Mouse (Mus musculus) lung, embryonic 16.5 days (tissue): ENCODE measurements at regions not wholly inside any gene's neighbourhood (a gene's known extent, or its start where the extent isn't known, plus 50 kb on each side); places are given as distances from the start of the nearest gene placed in this dataset.

Experiments
- ATAC-seq: fragments of 200-750 bp; cut with Nextera tagmentation; 2 replicates; pipeline ENCODE4 v1.8.0; 2017; ENCODE audit warnings: low read depth, mild to moderate bottlenecking, moderate library complexity
- H3K27ac ChIP-seq: fragments of 300-500 bp; sonication (generic); 2 replicates; pipeline ENCODE4 v1.5.1; 2014; ENCODE audit warnings: mild to moderate bottlenecking, control low read depth, low read length
- H3K27me3 ChIP-seq: fragments of 300-500 bp; sonication (generic); 2 replicates; pipeline ENCODE4 v1.6.1; 2014; ENCODE audit warnings: low read depth, low read length, mixed read lengths; ENCODE audit not compliant: control insufficient read depth, insufficient read depth
- H3K36me3 ChIP-seq: fragments of 300-500 bp; sonication (generic); 2 replicates; pipeline ENCODE4 v1.6.1; 2014; ENCODE audit warnings: low read length; ENCODE audit not compliant: control insufficient read depth, insufficient read depth
- H3K4me1 ChIP-seq: fragments of 300-500 bp; sonication (generic); replicated peaks from 2 replicates; pipeline ENCODE4 v1.6.1; 2014; ENCODE audit warnings: low read length, mixed read lengths; ENCODE audit not compliant: control insufficient read depth, insufficient read depth
- H3K4me2 ChIP-seq: fragments of 300-500 bp; sonication (generic); 2 replicates; pipeline ENCODE4 v1.6.1; 2014; ENCODE audit warnings: low read depth, low read length, control low read depth
- H3K4me3 ChIP-seq: fragments of 300-500 bp; sonication (generic); 2 replicates; pipeline ENCODE4 v1.5.1; 2014; ENCODE audit warnings: mild to moderate bottlenecking, low read length, control low read depth
- H3K9ac ChIP-seq: fragments of 300-500 bp; sonication (generic); 2 replicates; pipeline ENCODE4 v1.6.1; 2014; ENCODE audit warnings: low read length, control low read depth
- H3K9me3 ChIP-seq: fragments of 300-500 bp; sonication (generic); 2 replicates; pipeline ENCODE4 v1.6.1; 2016; ENCODE audit warnings: low read length; ENCODE audit not compliant: control insufficient read depth
- WGBS: fragments of 180-500 bp; shearing (Covaris S2); extraction: QIAGEN DNeasy Blood & Tissue Kit; methylation state at CpG from one replicate; pipeline ENCODE4 v1.1.7; 2014; 5-methylcytosine and 5-hydroxymethylcytosine counted together

DNA sequence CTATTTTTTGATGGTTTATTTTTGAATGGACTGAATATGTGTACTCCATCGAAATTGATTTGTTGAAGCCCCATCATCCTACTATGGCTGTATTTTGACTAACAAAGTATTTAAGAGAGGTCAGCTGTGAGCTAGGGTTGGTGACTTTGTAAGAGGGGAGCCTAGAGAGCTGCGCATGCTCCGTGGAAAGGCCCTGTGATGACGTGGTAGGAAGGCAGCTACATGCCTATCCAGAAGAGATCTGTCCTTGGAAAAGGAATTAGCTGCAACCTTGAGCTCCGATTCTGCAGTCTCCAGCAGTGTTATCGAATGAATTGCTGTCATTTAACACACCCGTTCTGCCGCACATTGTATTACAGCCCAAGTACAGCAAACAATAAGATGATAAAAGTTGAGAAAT is 287.1 kb upstream of the Prickle1 start:
- Histone ChIP-seq H3K4me2 (no peak overlapping the region), H3K4me3 (no peak overlapping the region), H3K9me3 (no peaks in the 10 kb centered on the region), H3K4me1 (no peaks in the 10 kb centered on the region), H3K27ac (no peak overlapping the region), H3K27me3 (no peaks in the 10 kb centered on the region), H3K36me3 (no peaks in the 10 kb centered on the region), H3K9ac (no peak overlapping the region)
- 84% methylated on average over 8 of the region's 8 CpGs for WGBS
- no peak for ATAC-seq

DNA sequence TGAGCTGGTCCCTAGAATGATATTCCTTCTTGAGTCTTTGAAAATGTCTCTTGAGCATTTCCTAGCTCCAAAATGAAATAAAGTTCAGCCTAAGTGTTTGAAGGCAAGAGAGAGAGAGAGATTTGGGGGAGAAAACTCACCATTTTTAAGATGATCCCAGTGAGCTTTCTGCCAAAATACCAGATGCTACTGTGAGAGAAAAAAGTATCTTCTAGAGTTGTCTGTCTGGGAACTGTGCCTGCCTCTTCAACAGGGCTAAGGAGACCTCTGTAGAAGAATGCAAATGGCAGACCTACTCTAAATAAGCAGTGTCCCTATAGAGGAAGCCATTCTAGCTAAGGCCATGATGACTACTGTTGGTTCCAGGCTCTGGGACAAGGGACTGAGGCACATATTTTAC is 285.6 kb upstream of the Prickle1 start:
- H3K27ac ChIP-seq, result no peak overlapping the region
- no peaks in the 10 kb centered on the region for H3K27me3 ChIP-seq
- no peaks in the 10 kb centered on the region for H3K36me3 ChIP-seq
- no peak overlapping the region for H3K4me2 ChIP-seq
- H3K9me3 ChIP-seq, result no peaks in the 10 kb centered on the region
- H3K4me3 ChIP-seq, result no peak overlapping the region
- no peak for ATAC-seq
- no peak overlapping the region for H3K9ac ChIP-seq
- no peaks in the 10 kb centered on the region for H3K4me1 ChIP-seq

DNA sequence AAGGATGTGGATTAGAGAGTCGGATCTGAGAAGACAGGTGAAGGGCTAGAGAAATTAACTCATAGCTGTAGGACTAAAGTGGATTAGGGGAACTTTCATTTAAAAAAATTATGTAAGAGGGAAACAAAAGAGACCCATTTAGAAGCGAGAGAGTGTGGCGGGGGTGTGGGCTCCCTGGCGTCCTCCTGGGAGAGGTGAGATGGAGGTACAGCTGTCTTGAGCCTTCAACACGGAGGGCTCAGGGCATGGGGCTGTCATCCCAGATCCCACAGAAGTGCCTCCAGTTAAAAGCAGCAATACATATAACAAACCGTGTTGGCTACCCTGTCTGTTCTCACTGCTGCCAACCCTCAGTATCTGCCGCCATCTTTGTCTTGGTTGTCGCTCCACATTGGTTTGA is 284.6 kb upstream of the Prickle1 start:
- Histone ChIP-seq H3K9ac (no peak overlapping the region), H3K4me3 (no peak overlapping the region), H3K27ac (no peak overlapping the region), H3K4me2 (no peak overlapping the region), H3K4me1 (no peaks in the 10 kb centered on the region), H3K36me3 (no peaks in the 10 kb centered on the region), H3K27me3 (no peaks in the 10 kb centered on the region), H3K9me3 (no peaks in the 10 kb centered on the region)
- no peak for ATAC-seq
- 89% methylated on average over 8 of the region's 8 CpGs for WGBS

DNA sequence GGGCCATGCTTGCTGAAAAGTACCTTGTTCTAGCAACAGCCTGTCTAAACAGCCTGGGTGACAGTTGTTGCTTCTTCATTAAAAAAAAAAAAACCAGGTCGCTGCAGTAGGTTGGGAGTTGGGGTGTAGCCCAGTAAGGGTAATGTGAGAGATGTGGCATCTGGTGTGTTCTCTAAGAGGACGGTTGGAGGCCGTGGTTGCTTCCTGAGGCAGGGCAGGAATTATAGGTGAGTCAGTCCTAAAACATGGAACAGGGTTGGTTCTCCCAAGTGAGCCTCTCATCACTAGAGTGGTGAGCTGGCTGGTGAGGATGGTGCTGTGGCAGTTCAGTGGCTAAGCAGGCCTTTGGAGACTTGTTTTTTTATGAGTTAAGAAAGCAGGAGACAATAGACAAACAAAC is 283.3 kb upstream of the Prickle1 start:
- WGBS, result 74% methylated on average over 3 of the region's 3 CpGs
- no peaks in the 10 kb centered on the region for H3K4me1 ChIP-seq
- H3K27ac ChIP-seq, result no peak overlapping the region
- no peaks in the 10 kb centered on the region for H3K27me3 ChIP-seq
- no peaks in the 10 kb centered on the region for H3K36me3 ChIP-seq
- H3K4me3 ChIP-seq, result no peak overlapping the region
- no peak for ATAC-seq
- no peak overlapping the region for H3K9ac ChIP-seq
- H3K9me3 ChIP-seq, result no peaks in the 10 kb centered on the region
- H3K4me2 ChIP-seq, result no peak overlapping the region

DNA sequence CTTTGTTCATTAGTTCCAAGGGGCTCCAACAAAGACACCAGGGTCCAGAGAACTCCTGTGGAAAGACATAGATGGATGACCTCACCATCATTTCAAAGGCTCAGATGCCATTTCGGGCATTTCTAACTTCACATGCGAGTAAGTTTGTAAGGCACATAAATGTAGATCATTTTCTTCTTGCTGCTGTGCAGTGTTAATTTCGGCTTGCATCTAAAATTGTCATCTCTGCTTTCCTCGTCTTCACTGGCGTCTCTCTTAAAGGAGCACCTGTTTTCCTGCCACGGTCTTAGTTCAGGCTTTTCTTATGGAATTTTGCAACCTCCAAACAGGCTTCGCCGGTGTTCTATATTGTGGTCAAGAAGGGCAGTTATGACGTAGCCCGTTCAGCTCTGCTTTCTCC is 280.6 kb upstream of the Prickle1 start:
- no peak overlapping the region for H3K4me2 ChIP-seq
- no peak for ATAC-seq
- 82% methylated on average over 10 of the region's 10 CpGs for WGBS

DNA sequence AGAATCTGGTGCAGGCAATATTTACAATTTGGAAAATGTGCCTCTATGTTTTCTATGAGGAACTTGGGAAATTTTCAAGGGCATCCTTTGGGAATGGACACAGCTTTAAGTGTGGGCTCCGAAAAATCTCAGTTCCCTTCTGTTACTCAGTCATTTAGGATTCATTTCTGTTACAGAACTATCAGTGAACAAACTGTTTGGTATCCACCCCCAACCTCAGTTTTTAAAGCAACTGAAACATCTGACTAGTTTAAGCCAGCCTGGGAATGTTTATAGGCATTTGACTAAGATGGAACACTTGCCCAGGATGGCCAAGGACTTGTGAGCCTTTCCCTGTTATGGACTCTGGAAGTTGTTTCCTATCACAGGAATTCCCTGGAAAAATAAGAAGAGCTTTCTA is 280.0 kb upstream of the Prickle1 start:
- Histone ChIP-seq H3K27ac (no peak overlapping the region), H3K27me3 (no peaks in the 10 kb centered on the region), H3K4me1 (no peaks in the 10 kb centered on the region), H3K9me3 (no peaks in the 10 kb centered on the region), H3K4me2 (no peak overlapping the region), H3K36me3 (no peaks in the 10 kb centered on the region), H3K4me3 (no peak overlapping the region), H3K9ac (no peak overlapping the region)
- 79% methylated on average over 1 of the region's 1 CpGs for WGBS
- ATAC-seq, result no peak

More for the DNA sequence above, 280.6 kb upstream of the Prickle1 start:
- no peaks in the 10 kb centered on the region for H3K27me3 ChIP-seq
- H3K36me3 ChIP-seq, result no peaks in the 10 kb centered on the region
- H3K9me3 ChIP-seq, result no peaks in the 10 kb centered on the region
- H3K4me3 ChIP-seq, result no peak overlapping the region
- no peak overlapping the region for H3K9ac ChIP-seq
- H3K4me1 ChIP-seq, result no peaks in the 10 kb centered on the region
- no peak overlapping the region for H3K27ac ChIP-seq

DNA sequence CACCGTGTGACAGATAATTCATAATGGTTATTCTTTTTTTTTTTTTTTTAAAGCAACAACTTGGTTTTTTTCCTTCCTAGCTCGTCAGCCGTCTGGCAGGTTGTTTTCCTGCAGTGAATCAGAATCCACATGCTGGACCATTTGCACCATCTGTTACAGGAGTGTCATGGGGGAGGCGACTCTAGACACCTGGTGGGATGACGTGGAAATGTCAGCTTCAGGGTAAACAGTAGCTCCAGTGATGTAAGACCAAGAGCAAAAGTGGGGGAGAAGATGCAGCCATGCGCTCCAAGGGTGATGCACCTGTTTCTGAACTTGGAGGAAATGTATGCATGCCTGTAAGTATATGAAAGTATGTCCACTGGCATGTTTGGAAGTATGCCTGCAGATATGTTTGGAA is 278.5 kb upstream of the Prickle1 start:
- no peaks in the 10 kb centered on the region for H3K27me3 ChIP-seq
- no peak overlapping the region for H3K9ac ChIP-seq
- no peaks in the 10 kb centered on the region for H3K9me3 ChIP-seq
- ATAC-seq, result no peak
- no peak overlapping the region for H3K27ac ChIP-seq
- no peak overlapping the region for H3K4me2 ChIP-seq
- no peaks in the 10 kb centered on the region for H3K4me1 ChIP-seq
- WGBS, result 56% methylated on average over 6 of the region's 6 CpGs
- H3K36me3 ChIP-seq, result no peaks in the 10 kb centered on the region
- H3K4me3 ChIP-seq, result no peak overlapping the region

DNA sequence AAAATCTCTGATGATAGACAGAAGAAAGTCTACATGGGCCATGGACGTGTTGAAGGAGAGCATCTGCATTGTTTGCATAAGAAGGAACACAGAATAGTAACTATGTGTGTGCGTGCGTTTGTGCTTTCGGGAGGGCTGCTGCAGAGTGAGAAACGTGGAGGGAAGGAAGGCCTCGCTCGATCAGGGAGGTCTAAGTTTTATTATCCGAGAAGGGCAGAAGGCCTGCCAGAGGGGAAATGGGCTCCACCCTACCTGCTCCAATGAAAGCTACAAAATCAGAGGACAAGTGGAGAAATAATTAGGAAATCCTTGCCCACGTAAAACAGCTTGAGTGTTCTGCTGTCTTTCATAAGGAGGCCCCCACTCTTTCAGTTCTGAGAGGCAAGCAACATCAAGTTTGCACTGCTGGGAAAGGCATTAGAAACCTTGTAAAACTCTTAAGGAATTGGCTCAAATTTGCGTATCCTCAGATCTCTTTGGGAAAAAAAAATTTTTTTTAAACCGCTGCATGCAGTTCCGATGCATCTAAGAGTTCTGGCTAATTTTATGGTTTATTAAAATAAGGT is 261.7 kb upstream of the Prickle1 start:
- no peaks in the 10 kb centered on the region for H3K27me3 ChIP-seq
- H3K9me3 ChIP-seq, result no peaks in the 10 kb centered on the region
- H3K36me3 ChIP-seq, result no peaks in the 10 kb centered on the region
- no peaks in the 10 kb centered on the region for H3K4me1 ChIP-seq
- WGBS, result 86% methylated on average over 12 of the region's 12 CpGs
- H3K4me2 ChIP-seq, result no peak overlapping the region
- no peak overlapping the region for H3K27ac ChIP-seq
- H3K9ac ChIP-seq, result no peak overlapping the region
- ATAC-seq, result no peak
- H3K4me3 ChIP-seq, result no peak overlapping the region

DNA sequence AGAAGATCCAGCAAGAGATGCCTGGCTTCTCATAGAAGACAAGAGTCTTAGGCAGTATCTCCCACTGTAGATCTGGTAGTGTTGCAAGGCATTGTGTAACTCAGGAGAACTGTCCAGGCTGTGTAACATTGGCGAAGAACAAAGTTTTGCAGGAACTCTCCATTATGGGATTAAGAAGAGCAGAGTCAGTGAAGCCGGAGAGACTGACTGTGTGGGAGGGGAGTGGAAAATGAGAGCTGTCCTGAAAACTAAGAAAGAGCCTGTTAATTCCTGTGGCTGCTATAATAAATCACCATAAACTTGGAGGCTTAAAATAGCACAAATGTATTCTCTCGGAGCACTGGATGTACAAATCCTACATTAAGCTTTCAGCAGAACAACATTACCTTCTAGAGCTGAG is 257.5 kb upstream of the Prickle1 start:
- Histone ChIP-seq H3K4me3 (no peak overlapping the region), H3K4me2 (no peak overlapping the region), H3K36me3 (no peaks in the 10 kb centered on the region), H3K27me3 (no peaks in the 10 kb centered on the region), H3K9ac (no peak overlapping the region), H3K4me1 (no peaks in the 10 kb centered on the region), H3K27ac (no peak overlapping the region), H3K9me3 (no peaks in the 10 kb centered on the region)
- no peak for ATAC-seq
- 66% methylated on average over 3 of the region's 3 CpGs for WGBS

DNA sequence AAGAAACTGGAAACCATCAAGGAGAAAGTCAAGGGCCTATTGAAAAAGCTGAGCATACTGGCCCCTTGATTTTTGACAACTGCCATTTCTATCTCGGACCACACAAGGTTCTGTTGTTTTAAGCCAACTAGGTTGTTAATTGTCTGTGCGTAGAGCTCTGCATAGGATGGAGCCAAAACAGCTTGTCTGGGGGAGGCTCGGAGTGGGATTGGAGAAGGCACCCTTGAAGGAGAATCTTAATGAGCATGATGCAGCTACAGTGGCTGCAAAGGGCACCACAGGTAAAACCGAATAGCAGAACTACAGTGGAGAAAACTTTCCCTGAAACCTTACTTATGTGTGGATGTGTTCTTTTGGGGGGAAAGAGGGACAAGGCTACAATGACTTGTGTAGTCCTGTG is 256.4 kb upstream of the Prickle1 start:
- no peak for ATAC-seq
- H3K9ac ChIP-seq, result no peak overlapping the region
- H3K4me2 ChIP-seq, result no peak overlapping the region
- no peak overlapping the region for H3K27ac ChIP-seq
- no peaks in the 10 kb centered on the region for H3K36me3 ChIP-seq
- 90% methylated on average over 4 of the region's 4 CpGs for WGBS
- H3K9me3 ChIP-seq, result no peaks in the 10 kb centered on the region
- no peak overlapping the region for H3K4me3 ChIP-seq
- H3K27me3 ChIP-seq, result no peaks in the 10 kb centered on the region
- no peaks in the 10 kb centered on the region for H3K4me1 ChIP-seq
